Mouse (Mus musculus): Measurements from ENCODE around the gene Spred3. TPM values are rescaled to one million over a fixed set of nuclear protein-coding genes. Genes with fewer than 3 reads are reported as not detected.
A peak's percentile ranks its signal among the peaks of the same experiment; 100 is the strongest.

Spred3 gene
- total RNA-seq, 2 experiments from 2014 or later, result 5.5 to 6.1 TPM

DNA sequence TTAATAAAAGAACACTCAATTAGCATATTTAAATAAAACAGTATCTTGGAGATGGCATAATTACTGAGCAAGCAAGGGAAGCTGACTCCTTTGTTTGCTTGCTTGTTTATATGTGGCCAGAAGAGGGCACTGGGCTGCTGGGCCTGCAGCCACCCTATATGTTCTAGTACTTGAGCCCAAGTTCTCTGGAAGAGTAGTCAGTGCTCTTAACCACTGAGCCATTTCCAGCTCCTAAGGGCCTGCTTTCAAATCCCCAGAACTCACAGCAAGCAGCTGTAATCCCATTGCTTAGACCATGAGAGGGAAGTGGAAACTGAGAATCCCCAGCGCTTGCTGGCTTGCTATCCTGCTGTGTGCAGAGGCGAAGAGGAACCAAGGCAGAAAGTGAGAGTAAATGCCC lies 41.5 kb downstream of the Spred3 start:
- peak in 1 of 2 experiments; percentile 25 for DNase-seq

GRCm38 (mm10) chr7:29126173-29126915 lies 43.9 kb downstream of the Spred3 start:
- DNase-seq, result peak; percentile 61 to 70

DNA sequence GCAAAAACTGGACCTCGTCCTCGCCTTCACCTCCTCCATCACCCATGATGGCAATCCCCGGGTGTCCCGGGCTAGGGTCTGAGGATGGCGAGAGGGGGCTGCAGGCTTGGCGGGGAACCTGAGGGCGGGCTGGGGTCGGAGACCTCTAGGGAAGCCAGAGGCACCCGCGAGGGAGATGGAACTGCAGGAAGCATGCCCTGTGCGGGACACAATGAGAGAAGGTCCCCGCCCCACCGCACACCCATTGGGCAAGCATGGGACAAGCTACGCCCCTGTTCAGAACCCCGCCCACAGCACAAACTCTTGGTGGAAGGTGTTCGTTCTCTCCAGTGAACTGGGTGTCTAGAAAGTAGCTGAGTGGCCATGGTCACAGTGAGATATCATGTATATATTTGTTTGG lies 45.2 kb downstream of the Spred3 start, which contains the start of gene Ryr1:
Gene Ryr1, minus strand, starts transcription at position 210 of the 400 bp plus-strand sequence.
- peak; percentile 79 to 81 for DNase-seq

DNA sequence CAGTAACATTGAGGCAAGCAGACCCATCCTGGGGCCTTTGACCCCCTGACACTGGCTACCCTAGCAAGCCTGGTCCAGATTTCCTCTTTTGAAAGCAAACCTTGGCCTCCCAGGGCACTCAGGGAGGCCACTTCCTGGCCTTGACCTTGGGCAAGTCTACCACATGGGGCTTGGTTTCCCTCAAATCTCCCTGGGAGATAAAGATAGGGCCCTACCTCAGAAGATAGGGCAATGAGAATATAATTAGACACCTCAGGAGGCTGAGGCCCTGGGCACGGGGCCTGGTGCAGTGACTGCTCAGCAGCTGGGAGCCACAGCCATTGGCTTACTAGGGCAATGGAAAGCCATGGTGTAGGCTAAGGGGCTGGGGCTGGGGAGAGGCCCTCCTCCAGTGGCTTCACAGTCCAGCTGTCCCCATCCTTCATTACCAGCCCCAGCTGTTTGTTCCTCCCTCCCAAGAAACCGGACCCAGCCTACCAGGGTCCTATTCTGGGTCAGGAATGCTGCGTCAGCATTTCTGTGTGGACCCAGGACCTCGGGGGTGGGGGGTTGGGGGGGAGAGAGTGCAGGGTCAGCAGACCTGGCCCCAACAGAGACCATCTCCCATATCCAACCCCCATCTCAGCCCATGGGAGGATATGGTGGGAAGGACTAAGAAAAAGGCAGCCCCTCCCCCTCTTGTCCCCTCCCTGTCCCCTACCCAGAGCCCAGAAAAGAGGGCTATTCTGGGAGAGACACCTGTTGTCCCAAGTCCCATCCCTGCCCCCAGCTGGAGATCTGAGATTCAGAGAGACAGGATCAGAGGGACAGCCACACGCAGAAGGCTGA lies 46.5 kb downstream of the Spred3 start:
- DNase-seq, result no peak

DNA sequence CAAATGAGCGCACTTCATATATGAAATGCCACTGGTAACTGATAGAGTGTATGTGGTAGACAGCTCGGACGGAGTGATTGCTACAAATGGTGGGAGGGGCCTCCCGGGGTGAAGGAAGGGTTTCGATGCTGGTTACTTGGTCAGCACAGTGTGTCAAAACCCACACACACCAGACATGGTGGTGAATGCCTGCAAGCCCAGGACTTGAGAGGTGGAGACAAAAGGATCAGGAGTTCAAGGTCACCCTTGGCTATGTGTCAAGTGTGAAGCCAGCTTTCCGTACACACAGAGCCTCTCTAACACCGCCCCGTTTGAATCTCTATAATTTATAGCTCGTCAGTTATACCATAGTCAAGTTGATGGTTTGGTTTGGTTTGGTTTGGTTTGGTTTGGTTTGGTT lies 47.4 kb downstream of the Spred3 start:
- no peak for DNase-seq

- DNase-seq, result no peak
Observed at GRCm38 (mm10) chr7:29119526-29119925, 50.7 kb downstream of the Spred3 start.

DNA sequence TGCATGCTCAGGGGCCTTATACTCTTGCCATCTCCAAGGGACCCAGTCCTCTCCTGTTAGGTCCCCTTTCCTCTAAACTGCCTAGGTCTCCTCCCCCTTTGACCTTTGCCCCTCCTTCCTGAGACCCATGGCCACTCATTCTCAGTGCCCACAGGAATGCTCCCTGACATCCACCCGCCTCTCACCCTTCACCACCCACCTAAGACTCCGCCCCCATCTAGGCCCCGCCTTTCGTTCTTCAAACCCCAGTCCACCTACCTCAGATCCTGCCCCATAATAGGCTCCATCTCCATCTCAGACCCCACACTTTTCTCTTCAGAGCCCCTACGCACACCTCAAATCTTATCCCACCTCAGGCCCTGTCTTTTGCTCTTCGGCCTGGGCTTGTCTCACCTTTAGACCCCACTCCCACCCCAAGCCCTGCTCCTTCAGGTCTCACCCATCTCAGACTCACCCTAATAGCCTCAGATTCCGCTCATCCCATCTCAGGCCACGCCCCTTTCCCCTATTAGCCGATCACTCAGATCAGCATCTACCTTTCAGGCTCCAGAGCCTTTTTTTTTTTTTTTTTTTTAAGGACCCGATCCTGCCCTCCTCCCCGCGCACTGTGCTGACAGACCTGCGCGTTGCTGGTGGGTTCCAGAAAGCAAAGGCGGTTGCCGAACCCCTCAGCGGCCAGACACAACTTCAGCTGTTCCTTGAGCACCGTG lies 51.9 kb downstream of the Spred3 start:
- no peak for DNase-seq

DNA sequence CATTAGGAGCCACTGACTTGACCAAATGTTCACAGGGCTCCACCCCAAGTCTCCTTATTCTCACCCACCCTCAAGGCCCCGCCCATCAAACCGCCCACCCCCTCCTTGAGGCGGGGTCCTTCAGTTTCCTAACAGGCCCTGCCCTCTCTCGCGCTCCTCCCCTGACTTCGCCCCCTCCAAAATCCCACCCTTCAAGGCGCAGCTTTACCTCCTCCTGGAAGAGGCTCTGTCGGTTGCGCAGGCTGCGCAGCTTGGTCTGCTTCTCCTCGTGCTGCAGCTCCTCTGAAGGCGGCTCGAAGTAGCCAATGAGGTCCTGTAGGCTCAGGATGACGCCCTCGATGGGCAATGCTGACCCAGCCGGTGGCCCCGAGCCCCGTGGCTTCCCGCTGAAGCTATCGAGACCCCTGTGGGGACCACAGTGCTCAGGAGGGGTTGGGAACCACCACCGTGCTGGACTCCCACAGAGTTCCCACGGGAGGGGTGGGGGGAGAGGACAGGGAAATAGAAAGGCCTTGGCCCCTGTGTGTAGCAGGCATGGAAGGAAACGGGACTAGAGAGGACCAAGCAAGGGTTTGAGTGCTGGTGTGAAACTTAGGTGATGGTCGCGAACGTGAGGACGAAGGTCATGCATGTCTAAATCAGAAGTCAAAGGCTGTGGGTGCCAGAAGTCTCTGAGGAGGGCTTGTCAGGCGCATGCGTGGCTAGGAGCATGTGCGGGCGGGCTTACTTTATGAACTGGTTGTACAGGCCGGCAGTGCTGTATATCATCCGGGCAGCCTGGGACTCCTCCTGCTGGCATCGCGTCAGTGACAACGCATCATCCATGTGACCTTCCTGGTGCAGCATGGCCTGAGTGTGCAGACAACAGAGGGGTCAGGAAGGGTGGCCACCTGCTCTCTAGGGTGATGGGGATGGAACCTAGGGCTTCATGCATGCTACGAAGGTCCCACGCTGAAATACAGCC lies 60.9 kb downstream of the Spred3 start:
- DNase-seq, result peak; percentile 73 to 79

Other genes starting within 250 kb of the Spred3 start
- 100 to 1,000 TPM; 193 to 252 TPM for gene Actn4, start 208.1 kb downstream of the Spred3 start, total RNA-seq (2021)
- 100 to 1,000 TPM; 241 to 264 TPM for gene Eif3k, start 188.5 kb downstream of the Spred3 start, total RNA-seq (2021)
- gene Map4k1, start 188.4 kb downstream of the Spred3 start, total RNA-seq (2021), result 1 to 10 TPM; 1.1 to 1.7 TPM
- gene Ryr1, start 45.2 kb downstream of the Spred3 start, total RNA-seq (2021), result under 1 TPM; 0.20 to 0.23 TPM
- gene Rasgrp4, start 35.6 kb downstream of the Spred3 start, total RNA-seq (2021), result 1 to 10 TPM; 1.2 to 1.6 TPM
- gene Fam98c, start 14.2 kb downstream of the Spred3 start, total RNA-seq (2021), result 10 to 100 TPM; 10.6 to 12.8 TPM
- 1 to 10 TPM; 1.2 to 2.3 TPM for gene Ggn, start 201 bp downstream of the Spred3 start, total RNA-seq (2021)
- 100 to 1,000 TPM; 188 to 194 TPM for gene Psmd8, start 10.3 kb upstream of the Spred3 start, total RNA-seq (2021)
- under 1 TPM; 0.23 to 0.69 TPM for gene Catsperg1, start 43.6 kb upstream of the Spred3 start, total RNA-seq (2021)
- 1 to 10 TPM; 1.6 to 2.6 TPM for gene Kcnk6, start 62.1 kb upstream of the Spred3 start, total RNA-seq (2021)
- 10 to 100 TPM; 46.9 to 49.2 TPM for gene Yif1b, start 67.9 kb upstream of the Spred3 start, total RNA-seq (2021)
- gene 2200002D01Rik, start 78.1 kb upstream of the Spred3 start, total RNA-seq (2021), result 1 to 10 TPM; 2.7 to 3.3 TPM
- 10 to 100 TPM; 28.7 to 48.2 TPM for gene Spint2, start 111.5 kb upstream of the Spred3 start, total RNA-seq (2021)
- gene Ppp1r14a, start 118.9 kb upstream of the Spred3 start, total RNA-seq (2021), result 1 to 10 TPM; 3.6 to 4.9 TPM
- gene Dpf1, start 133.5 kb upstream of the Spred3 start, total RNA-seq (2021), result 1 to 10 TPM; 2.7 to 3.0 TPM

Data from adrenal gland, postnatal 36 days (tissue).